Mouse (Mus musculus) bone marrow macrophage, adult 2 months (primary cell): ENCODE measurements around the gene Htr6.

Experiments
- CTCF ChIP-seq: IDR thresholded peaks from 2 replicates; pipeline ENCODE4 v1.5.1; 2012; ENCODE audit warnings: low read depth, mild to moderate bottlenecking, low read length, moderate library complexity
- POLR2A ChIP-seq: IDR thresholded peaks from 2 replicates; pipeline ENCODE4 v1.6.1; 2012; ENCODE audit warnings: mild to moderate bottlenecking, low read depth, low read length, borderline replicate concordance

GRCm38 (mm10) chr4:139086984-139087383 lies 11.6 kb upstream of the Htr6 start:
- TF ChIP-seq CTCF (no peak), POLR2A (no peak)
